Mouse (Mus musculus) telencephalon, adult 2 months (tissue): ENCODE measurements around the gene Abca7.

Experiments used
- DNase-seq: peaks from one replicate; pipeline ENCODE4 v3.0.0-alpha.2; 2011; ENCODE audit warnings: low read depth, low spot score

Abca7 gene

DNA sequence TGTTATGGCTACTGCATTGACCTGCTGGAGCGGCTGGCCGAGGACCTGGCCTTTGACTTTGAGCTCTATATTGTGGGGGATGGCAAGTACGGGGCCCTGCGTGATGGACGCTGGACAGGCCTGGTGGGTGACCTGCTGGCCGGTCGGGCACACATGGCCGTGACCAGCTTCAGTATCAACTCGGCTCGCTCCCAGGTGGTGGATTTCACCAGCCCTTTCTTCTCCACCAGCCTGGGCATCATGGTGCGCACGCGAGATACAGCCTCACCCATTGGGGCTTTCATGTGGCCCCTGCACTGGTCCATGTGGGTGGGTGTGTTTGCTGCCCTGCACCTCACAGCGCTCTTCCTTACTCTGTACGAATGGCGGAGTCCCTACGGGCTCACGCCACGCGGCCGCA lies 22.2 kb upstream of the Abca7 start:
- DNase-seq = no peak

DNA sequence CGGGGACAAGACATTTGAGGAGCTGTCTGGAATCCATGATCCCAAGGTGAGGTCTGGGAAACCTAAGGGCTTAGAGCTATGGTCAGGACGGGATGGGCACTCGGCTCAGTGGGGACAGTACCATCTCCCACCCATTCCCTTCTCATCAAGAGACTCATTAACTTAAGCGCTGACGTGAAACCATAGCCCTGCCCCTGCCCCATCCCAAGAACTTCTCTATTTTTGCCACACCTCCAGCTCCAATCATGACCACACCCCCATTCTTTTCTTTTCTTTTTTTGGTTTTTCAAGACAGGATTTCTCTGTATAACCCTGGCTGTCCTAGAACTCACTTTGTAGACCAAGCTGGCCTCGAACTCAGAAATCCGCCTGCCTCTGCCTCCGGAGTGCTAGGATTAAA lies 21.6 kb upstream of the Abca7 start:
- DNase-seq = no peak

DNA sequence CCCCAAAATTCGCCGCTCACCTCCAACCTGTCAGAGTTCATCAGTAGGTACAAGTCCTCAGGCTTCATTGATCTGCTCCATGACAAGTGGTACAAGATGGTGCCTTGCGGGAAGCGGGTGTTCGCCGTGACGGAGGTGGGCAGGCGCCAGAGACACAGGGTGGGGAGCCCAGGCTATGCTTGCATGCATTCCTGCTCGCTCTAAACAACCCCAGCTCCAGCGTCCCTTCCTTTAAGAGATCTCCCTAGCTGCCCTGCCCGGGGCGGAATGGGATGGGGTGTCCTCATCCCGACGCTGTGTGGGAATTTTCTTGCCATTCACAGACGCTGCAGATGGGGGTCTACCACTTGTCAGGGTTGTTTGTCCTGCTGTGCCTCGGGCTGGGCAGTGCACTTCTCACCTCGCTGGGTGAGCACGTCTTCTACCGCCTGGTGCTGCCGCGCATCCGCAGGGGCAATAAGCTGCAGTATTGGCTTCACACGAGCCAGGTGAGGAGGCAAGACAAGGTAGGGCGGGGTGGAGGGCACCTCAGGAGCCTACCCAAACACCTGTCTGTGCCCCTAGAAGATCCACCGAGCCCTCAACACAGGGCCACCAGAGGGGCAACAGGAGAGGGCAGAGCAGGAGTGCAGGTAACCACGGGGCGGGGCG lies 20.1 kb upstream of the Abca7 start:
- DNase-seq = no peak

DNA sequence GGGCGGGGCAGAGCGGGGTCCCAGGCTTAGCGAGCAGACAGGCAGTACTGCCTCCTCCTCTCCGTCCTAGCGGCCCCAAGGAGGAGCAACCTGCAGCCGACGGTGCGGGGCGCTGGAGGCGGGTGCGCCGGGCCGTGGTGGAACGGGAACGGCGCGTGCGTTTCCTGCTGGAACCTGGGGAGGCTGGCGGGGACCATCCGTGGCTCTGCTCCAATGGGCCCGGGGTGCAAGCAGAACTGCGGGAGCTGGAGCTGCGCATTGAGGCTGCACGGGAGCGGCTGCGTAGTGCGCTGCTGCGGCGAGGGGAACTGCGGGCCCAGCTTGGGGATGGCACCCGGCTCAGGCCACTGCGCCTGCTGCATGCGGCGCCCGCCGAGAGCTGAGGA lies 19.6 kb upstream of the Abca7 start:
- no peak for DNase-seq

DNA sequence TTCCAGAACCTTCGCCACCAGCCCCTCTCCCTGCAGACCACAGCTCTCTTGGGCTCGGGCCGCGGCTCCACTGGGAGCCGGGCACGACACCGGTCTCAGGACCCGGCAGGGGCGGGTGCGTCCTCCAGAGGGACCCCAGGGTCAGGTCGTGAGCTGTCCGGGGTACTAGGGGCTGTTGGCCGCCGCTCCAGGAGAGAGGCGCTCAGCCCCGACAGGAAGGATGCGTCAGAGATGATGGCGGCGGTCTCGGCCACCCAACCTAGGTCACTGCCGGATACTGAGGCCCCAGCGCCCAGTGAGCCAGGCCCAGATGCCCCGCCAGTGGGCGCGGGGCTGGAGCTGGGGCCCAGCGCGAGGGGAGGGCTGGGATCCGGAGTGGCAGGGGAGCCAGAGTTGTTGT lies 19.0 kb upstream of the Abca7 start:
- no peak for DNase-seq

DNA sequence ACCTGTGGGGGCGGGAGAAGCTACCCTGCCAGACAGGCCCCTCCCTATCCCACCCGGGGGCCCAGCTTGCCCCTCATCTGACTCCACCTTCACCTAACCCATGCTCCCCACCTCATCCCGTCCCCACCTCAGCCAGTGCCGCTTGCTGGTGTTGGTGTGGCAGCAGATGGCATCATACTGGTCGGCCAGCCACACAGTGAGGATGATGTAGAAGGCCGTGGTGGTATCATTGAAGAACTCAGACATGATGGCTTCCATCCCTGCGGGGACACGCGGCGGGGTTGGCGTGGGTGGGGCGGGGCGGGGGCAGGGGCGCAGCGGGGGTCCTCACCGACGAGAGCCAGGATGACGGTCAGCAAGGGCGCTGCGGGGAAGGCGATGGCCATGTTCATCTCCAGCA lies 18.2 kb upstream of the Abca7 start:
- DNase-seq = no peak

DNA sequence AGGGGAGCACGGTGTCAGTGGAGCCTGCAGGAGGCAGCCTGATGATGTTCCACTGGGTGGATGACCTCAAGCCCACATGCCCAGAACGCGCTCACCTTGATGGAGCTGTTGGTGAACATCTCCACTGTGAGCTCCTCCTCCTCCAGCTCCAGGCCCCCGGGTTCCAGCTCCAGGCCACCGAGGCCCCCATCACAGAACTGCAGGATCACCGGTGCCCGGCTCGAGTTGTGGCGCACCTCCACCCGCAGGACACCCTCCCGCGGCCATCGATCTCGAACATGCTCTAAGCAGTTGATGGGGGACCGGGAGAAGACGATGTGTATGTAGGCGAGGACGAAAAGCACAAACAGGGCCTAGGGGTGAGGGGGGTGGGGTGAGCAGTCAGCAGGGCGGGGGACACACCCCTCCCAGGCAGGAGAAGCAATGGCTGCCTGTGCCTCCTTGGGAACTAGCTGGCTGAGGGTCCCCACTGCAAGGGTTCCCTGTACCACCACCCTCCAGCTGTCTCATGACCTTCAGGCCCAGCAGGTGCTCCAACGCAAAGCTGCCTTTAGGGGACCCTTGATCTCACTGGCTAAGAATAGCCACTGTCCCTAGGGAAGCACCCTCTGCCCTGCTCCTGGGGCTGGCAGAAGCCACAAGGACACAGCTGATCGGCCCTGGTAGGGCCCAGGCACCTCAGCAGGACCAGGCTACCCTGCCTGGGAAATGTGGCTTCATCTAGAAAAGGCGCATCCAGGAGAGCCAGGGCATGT lies 16.7 kb upstream of the Abca7 start:
- DNase-seq = no peak

DNA sequence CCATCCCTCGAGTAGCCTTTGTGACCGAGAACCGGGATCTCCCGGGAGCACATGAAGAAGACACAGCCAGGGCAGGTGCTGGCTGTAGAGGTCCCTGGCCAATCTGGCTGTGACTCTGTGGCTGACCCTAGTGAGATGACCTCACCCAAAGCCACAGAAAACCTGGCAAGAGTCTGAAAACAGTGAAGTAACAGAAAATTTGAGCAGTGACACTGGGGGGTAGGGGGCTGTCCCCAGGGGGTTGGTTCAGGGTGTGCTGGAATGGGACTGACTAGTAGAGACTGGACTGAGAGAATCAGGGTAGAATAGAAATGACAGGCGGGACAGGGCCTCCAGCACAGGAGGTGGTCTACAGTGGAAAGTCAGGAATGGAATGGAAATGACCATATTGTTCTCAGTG lies 13.1 kb upstream of the Abca7 start:
- no peak for DNase-seq

DNA sequence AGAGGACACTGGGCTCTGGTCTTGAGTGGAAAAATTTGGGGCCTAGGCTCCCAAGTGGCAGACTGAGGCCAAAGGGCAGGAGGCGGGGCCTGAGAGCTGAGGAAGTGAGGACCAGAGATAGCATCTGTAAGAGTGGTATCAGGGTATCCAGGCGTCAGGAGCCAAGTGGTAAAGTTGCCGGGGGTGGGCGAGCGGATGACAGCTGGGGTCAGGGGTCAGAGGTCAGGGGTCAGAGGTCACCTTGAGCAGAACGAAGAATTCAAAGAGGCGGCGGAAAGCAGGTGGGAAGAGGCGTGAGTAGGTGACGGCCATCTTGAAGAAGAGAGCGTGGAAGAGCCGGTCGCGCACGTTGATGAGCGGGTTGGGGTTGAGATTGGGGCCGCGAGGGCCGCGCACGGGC lies 12.6 kb upstream of the Abca7 start:
- no peak for DNase-seq

DNA sequence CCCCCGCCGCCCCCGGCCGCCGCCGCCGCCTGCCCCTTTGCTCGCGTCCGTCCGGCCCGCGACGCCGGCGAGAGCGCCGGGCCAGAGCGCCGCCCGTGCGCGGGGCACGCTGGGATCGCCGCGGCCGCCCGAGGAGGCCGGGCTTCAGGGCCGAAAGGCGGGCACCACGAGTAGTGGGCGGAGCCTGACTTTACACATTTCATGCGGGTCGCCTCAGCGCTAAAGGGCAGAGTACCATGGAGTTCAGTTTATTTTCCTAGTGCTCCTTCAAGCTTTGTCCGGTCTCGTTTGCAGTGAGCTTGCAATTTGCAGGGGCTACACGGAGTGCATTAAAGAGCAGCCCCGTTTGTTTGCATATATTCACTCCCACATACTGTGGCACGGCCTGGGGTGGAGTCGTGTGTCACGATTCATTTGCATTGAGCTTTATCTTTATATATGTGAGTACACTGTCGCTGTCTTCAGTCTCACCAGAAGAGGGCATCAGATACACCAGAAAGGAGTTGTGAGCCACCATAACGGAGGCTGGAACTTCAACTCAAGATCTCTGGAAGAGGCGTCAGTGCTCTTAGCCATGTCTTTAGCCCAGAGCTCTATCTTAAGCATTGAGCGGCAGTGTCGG lies 12.0 kb upstream of the Abca7 start, which contains the start of gene Tmem259:
Gene Tmem259, minus strand, starts transcription at position 136 of the 622 bp plus-strand sequence.
- peak; percentile 79 for DNase-seq

DNA sequence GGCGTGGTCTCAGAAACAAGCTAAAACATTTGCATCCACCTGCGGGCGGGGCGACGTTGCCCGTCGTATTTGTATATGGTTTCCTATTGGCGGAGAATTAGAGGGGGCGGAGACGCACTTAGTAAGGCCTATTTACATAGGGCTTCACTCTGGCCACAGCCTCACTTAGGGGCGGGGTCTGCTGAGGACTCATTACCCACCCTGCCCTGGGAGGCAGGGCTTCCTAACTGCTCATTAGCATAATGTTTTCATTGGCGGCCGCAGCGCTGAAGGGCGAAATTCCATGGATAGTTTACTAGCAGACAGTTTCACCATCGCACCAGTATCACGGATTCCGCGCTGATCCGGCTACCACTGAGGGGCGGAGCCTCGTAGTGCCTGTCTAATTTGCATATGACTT lies 11.4 kb upstream of the Abca7 start:
- DNase-seq = peak; percentile 100

DNA sequence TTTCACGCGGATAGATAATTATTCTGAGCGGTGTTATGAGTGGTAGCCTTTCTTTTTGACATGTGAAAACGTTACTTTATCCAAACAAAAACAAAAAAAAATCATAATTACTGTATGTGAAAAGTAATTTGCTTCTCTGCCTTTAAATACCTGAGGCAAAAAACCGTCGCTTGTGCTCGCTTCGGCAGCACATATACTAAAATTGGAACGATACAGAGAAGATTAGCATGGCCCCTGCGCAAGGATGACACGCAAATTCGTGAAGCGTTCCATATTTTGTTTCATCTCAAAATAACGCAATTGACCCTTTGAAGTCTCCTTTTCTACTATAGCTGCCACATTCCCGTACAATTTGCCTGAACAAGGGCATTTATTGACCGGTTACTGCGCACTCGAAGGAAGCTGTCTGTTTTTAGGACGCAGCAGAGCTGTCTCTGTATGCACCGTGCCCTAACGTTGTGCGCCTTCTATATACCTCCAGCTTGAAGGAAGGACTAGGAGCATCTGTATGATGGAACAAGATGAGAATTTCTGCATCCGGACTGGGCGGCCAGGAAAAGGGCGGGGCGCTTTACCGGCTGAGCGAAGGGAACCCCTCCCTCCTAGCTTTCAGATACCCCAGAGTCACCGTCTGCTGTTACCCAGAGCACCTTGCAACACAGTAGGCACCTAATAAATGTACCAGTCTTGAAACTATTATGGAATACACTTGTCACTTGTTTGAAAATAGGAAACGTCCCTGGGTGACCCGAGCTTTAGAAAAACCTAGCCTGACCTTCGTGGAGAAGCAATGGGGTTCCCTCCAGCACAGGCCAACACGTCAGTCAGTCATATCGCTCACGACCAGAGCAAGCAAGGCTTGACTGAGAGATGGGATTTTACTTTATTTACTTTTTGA lies 10.7 kb upstream of the Abca7 start:
- DNase-seq = peak; percentile 49

DNA sequence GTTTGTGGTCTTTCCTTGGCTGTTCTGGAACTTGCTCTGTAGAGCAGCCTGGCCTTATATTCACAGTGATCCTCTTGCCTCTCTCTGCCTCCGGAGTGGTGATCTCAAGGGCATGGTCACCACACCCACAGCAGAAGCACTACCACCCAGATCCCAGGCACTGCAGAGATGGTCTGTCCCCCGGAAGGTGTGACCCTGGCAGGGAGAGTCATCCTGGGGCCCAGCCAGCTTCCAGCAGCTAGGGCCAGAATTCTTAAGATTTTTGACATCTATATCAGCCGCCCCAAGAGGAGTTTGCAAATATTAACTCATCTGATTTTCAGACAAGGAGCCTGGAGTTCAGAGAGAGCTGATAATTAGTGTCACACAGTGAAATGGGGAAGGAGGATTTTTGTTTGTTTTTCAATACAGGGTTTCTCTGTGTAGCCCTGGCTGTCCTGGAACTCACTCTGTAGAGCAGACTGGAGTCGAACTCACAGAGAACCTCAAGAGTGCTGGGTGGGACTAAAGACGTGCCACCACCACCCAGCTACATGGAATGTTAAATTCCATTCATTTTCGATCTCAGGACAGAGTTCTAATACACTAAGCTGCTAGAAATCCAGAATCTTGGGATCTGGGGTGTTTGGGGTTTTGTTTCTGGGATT lies 9.9 kb upstream of the Abca7 start:
- no peak for DNase-seq

DNA sequence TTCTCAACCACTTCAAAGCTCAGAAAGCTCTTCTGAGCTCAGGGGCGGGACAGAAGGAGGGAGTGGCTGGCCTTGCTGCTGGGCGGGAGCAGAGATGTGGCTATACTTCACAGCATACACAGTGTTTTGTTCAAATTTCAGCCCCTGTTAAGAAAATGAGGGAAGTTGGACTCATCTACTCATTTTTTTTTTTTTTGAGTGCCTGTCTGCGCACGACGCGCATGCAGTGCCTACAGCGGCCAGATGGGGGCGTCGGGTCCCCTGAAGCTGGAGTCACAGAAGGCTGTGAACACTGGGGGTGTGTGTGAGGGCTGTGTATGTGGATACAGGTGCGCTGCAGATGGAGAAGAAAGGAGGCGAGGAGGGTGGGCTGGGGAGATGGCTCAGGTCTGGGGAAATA lies 9.3 kb upstream of the Abca7 start:
- DNase-seq = no peak

DNA sequence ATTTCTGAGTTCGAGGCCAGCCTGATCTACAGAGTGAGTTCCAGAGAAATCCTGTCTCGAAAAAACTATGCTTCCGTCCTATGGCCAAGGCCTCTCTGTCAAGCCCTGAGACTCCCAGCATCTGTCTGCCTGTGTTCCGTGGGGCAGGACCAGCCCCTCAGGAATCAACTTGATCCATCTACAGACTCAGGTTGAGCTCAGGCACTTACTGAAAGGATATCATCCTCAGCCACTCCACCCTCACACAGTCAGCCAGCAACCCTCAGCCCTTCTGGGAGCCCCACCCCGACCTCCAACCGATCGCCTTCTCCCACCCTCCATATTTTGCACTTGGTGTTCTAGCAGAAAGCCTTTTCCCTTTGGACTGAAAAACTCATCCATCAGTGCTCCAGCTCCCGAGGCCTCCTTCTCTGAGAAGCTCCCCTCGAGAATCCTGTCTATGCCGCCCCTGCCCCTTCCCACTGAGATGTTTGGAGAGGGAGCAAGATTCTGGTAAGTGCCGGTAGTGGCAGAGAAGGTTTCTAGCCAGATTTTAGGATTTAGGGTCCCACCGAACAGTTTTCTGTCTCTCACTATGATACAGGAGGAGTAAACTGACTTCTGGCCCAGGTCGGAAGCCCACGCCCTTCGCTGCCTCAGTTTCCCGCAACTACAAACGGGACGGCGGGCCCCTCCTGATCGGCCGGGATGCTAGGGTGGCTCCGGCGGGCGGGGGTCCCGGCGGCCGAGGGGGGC lies 8.4 kb upstream of the Abca7 start:
- no peak for DNase-seq

DNA sequence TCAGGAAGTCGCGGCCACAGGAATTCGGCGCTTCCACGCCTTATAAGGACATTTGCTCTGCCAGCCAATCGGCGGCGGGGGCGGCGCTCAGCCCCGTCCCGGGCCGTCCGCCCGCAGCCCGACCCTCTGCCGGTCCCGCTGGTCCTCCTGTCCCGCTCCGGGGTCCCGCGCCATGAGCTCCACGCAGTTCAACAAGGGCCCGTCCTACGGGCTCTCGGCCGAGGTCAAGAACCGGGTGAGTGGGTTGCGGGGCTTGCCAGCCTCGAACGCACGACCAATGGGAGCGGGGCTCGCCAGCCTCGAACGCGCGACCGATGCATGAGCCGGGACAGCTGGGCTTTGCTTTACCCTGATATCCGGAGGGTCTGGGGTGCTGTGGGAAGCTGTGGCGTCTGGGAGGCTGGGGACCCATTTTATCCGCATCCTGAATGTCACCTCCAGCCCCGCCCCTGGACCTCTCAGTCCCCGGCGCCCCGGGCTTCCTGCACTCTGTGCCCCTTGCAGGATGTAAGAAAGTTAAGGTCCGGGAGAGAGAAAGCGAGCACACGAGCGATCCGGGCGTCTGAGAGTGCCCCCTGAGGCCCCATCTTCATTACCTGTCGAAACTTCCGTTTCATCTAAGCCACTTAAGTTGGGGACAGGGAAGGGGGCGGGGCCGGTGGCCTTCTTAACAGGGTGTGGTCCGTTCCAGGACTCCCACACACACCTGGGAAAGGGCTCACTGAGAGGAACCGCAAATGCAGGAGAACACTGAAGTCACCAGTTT lies 7.6 kb upstream of the Abca7 start, which contains the start of gene Cnn2:
Gene Cnn2, plus strand, starts transcription at position 79 of the 766 bp plus-strand sequence.
- DNase-seq = no peak

DNA sequence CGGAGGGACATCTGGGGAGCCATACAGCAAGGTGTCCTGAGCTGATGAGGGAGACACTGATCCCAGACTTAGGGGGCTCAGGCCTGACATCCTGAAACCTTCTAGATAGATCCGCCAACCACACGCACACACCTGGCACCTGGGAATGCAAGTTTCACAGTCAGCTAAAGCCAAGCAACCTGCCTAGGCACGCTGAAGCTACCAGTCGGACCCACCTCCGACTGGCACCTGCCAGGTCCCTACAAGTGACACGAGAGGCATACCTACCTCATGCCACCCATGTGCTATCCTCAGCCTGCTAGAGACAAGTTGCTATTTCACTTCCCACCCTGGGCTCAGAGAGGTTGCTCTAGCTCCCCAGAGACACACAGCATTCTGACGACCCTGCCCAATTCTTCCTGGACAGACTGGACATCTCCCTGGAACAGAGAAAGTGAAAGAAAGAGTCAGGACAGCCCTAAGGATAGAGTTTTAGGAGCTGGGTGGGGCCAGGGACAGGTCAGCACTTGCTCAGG lies 7.0 kb upstream of the Abca7 start:
- DNase-seq = no peak

DNA sequence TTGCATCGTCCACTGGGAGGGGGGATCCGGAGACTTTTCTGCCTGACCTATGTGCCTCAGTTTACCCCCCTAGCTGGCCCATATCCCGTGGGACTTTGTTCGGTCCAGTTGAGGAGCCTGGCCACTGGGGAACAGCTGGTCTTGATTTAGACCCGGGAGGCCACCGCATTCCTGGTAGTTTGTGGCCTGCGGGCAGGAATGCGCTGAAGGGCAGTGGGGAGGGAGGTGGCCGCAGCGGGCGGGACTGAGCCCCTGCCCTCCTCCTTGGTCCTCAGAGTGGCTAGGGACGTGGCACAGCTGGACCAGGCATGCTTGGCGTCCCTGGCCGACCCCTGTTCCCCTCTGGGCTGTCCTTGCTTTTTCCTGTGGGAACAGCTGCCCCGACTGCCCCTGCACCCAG lies 6.4 kb upstream of the Abca7 start:
- DNase-seq = no peak

DNA sequence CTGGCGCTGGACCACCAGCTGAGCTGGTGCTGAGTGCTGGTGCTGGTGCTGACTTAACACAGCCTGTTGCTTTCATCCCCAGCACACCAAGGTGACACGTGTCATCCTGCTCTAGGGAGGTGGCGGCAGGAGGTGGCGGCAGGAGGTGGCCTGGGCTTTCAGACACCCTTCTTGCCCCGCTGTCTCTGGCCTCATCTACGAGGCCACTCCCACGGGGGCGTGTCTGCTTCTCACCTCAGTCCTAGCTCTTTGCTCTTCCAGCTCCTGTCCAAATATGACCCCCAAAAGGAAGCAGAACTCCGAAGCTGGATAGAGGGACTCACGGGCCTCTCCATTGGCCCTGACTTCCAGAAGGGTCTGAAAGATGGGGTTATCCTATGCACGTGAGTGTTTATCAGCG lies 5.2 kb upstream of the Abca7 start:
- DNase-seq = no peak

DNA sequence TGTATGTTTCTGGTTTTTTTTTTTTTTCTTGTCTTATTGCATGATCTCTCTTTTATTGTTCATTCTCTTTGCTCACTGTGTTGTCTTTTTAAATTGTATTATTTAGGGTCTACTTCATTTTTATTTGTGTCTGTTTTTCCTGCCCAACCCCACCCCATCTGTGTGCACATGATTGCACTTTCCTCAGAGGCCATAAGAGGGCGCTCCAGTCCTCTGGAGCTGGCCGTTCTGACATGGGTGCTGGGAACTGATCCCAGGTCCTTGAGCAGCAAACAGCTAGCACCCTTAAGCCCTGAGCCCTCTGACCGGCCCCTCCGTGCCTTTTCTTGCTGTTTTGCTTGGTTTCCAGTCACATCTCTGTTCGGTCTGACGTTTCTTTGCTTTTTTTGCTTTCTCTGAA lies 4.7 kb upstream of the Abca7 start:
- DNase-seq = no peak
